Comparison of ENCODE assay signal across 9 mouse cellular contexts in genomic region chr10:110242128-110242561, GRCm38 (mm10).
DNase-seq lines count a peak whose midpoint lies in the region; ATAC-seq and TF ChIP-seq lines count a peak whose summit lies in the region.
"Had no signal": no experiment of that assay in that cellular context is flagged by ENCODE, and none has a peak within 500 bp of the region (broad histone marks: within the 10 kb centered on the region; RNA-seq: fewer than 3 reads in every experiment).

No protein-coding gene starts in this region.

- peak; percentile 16 to 30 for DNase-seq in cerebellum, adult 2 months
- DNase-seq in cerebellum, adult 18-20 months, result no peak
- DNase-seq in embryo, embryonic 11 days, result peak; percentile 21
- DNase-seq in heart, postnatal 4 days, result peak; percentile 19
- DNase-seq in adipocyte (ENCODE audit: low spot score), result no peak
- no peak for DNase-seq in testis, postnatal 14 days (ENCODE audit: low spot score)
- DNase-seq: thymus, postnatal 36 days had no signal

- no peaks in the 10 kb centered on the region for H3K27me3 ChIP-seq in cerebellum, adult 2 months (ENCODE audit: control insufficient read depth, insufficient read depth, low read length)
- H3K27me3 ChIP-seq in midbrain, embryonic 13.5 days, result no peaks in the 10 kb centered on the region
- no peaks in the 10 kb centered on the region for H3K27me3 ChIP-seq in intestine, postnatal 0 days (replicated peaks; ENCODE audit: control insufficient read depth, insufficient read depth, low read length)

- TF ChIP-seq POLR2A in cerebellum, adult 2 months (IDR thresholded peaks at IDR 0.05; ENCODE audit: borderline replicate concordance, insufficient read depth, low read length), result no peak

- no peak overlapping the region for H3K27ac ChIP-seq in cerebellum, adult 2 months (ENCODE audit: insufficient read depth, low read length)
- H3K27ac ChIP-seq in midbrain, embryonic 13.5 days, result peak overlapping the region; percentile 47; the same call in 1 of the 2 replicates
- no peak overlapping the region for H3K27ac ChIP-seq in intestine, postnatal 0 days (ENCODE audit: low read depth, low read length)

- no peaks in the 10 kb centered on the region for H3K9me3 ChIP-seq in midbrain, embryonic 13.5 days
- no peaks in the 10 kb centered on the region for H3K9me3 ChIP-seq in intestine, postnatal 0 days (ENCODE audit: control insufficient read depth)

- no peaks in the 10 kb centered on the region for H3K36me3 ChIP-seq in midbrain, embryonic 13.5 days
- no peaks in the 10 kb centered on the region for H3K36me3 ChIP-seq in intestine, postnatal 0 days (ENCODE audit: control insufficient read depth, insufficient read depth)

- 3% methylated on average over 3 of the region's 3 CpGs for WGBS in cerebellum, adult 2 months
- 45% methylated on average over 3 of the region's 3 CpGs for WGBS in midbrain, embryonic 13.5 days
- 83% methylated on average over 3 of the region's 3 CpGs for WGBS in intestine, postnatal 0 days

- peaks cover 5% of the 10 kb centered on the region; the same call in 1 of the 2 replicates for H3K4me1 ChIP-seq in cerebellum, adult 2 months (ENCODE audit: control insufficient read depth, insufficient read depth, low read length)
- H3K4me1 ChIP-seq in midbrain, embryonic 13.5 days (replicated peaks), result peaks cover 14% of the 10 kb centered on the region
- H3K4me1 ChIP-seq in intestine, postnatal 0 days (replicated peaks; ENCODE audit: control insufficient read depth, insufficient read depth, low read length), result no peaks in the 10 kb centered on the region

- no peak for TF ChIP-seq CTCF in cerebellum, adult 2 months (IDR thresholded peaks at IDR 0.05; ENCODE audit: borderline replicate concordance, insufficient read depth, low read depth, low read length)
- no peak for TF ChIP-seq CTCF in intestine, postnatal 0 days (IDR thresholded peaks at IDR 0.05; ENCODE audit: low read depth)

- H3K4me2 ChIP-seq in midbrain, embryonic 13.5 days (replicated peaks), result no peak overlapping the region
- H3K4me2 ChIP-seq in intestine, postnatal 0 days (replicated peaks; ENCODE audit: low read depth), result no peak overlapping the region

- no peak for ATAC-seq in midbrain, embryonic 13.5 days
- no peak for ATAC-seq in intestine, postnatal 0 days

- H3K4me3 ChIP-seq in cerebellum, adult 2 months (replicated peaks; ENCODE audit: insufficient read depth, low read depth, low read length), result no peak overlapping the region
- no peak overlapping the region for H3K4me3 ChIP-seq in midbrain, embryonic 13.5 days (replicated peaks)
- no peak overlapping the region for H3K4me3 ChIP-seq in intestine, postnatal 0 days (ENCODE audit: low read depth, low read length)

- H3K9ac ChIP-seq in midbrain, embryonic 13.5 days (replicated peaks), result no peak overlapping the region; the same call in 1 of the 2 replicates
- H3K9ac ChIP-seq in intestine, postnatal 0 days (ENCODE audit: low read depth, low read length), result no peak overlapping the region

Comparison
In these comparisons a context has a peak if more than half of its experiments do, and no peak if none do; other contexts are left out.
1. DNase-seq: peak in cerebellum, adult 2 months (2 of 2), embryo, embryonic 11 days (single experiment) and heart, postnatal 4 days (single experiment); none in cerebellum, adult 18-20 months (0 of 2), adipocyte (single experiment) and testis, postnatal 14 days (single experiment).